Mouse (Mus musculus): ENCODE results near the gene Pten. TPM values are rescaled to one million over a fixed set of nuclear protein-coding genes. Genes with fewer than 3 reads are reported as not detected.
"Not testable (repeated sequence)": the region's sequence is repeated elsewhere in the genome, so short reads cannot be mapped to it uniquely, and the experiment has no call there.

Pten gene
- total and polyA plus RNA-seq, 2 experiments from 2014 or later = 12.3 to 122 TPM

- H3K4me3 ChIP-seq (ENCODE audit: low read depth, low read length) = peak overlapping the region; percentile 98
- DNase-seq (no peak), ATAC-seq (no peak)
- no peak for TF ChIP-seq CTCF (IDR thresholded peaks at IDR 0.05; ENCODE audit: low read depth)
- H3K4me1 ChIP-seq (ENCODE audit: insufficient read depth) = peaks cover 10% of the 10 kb centered on the region
- H3K27ac ChIP-seq (ENCODE audit: low read depth, low read length) = no peak overlapping the region
- no peaks in the 10 kb centered on the region for H3K27me3 ChIP-seq (ENCODE audit: insufficient read depth, low read length)
- peak overlapping the region; percentile 84 for H3K4me2 ChIP-seq (ENCODE audit: low read depth)
- H3K9ac ChIP-seq = peak overlapping the region; percentile 97
- no peaks in the 10 kb centered on the region for H3K9me3 ChIP-seq (ENCODE audit: low read length)
- H3K36me3 ChIP-seq (ENCODE audit: insufficient read depth) = no peaks in the 10 kb centered on the region
- under 1% methylated on average over 8 of the region's 8 CpGs for WGBS
These were observed 2.2 kb downstream of the Pten start for GRCm38 (mm10) chr19:32759357-32760024.

GRCm38 (mm10) chr19:32760499-32760898 is 3.2 kb downstream of the Pten start:
- peak; percentile 18 for DNase-seq
- peak overlapping the region; percentile 84 for H3K4me2 ChIP-seq (ENCODE audit: low read depth)
- no peak overlapping the region for H3K27ac ChIP-seq (ENCODE audit: low read depth, low read length)
- peak overlapping the region; percentile 30 for H3K4me3 ChIP-seq (ENCODE audit: low read depth, low read length)
- H3K9me3 ChIP-seq (ENCODE audit: low read length) = no peaks in the 10 kb centered on the region
- H3K4me1 ChIP-seq (ENCODE audit: insufficient read depth) = peaks cover 10% of the 10 kb centered on the region
- 22% methylated on average over 6 of the region's 6 CpGs for WGBS
- no peaks in the 10 kb centered on the region for H3K36me3 ChIP-seq (ENCODE audit: insufficient read depth)
- no peaks in the 10 kb centered on the region for H3K27me3 ChIP-seq (ENCODE audit: insufficient read depth, low read length)
- peak overlapping the region; percentile 0; the same call in 1 of the 2 replicates for H3K9ac ChIP-seq
- no peak for TF ChIP-seq CTCF (IDR thresholded peaks at IDR 0.05; ENCODE audit: low read depth)
- no peak for ATAC-seq

- WGBS = 59% methylated on average over 4 of the region's 4 CpGs
- H3K4me3 ChIP-seq (ENCODE audit: low read depth, low read length) = peak overlapping the region; percentile 26
- TF ChIP-seq CTCF (IDR thresholded peaks at IDR 0.05; ENCODE audit: low read depth) = no peak
These were observed 3.9 kb downstream of the Pten start for GRCm38 (mm10) chr19:32761162-32761561.

GRCm38 (mm10) chr19:32762493-32762892 is 5.2 kb downstream of the Pten start:
- Histone ChIP-seq H3K4me1 (ENCODE audit: insufficient read depth) (peaks cover 10% of the 10 kb centered on the region), H3K4me3 (ENCODE audit: low read depth, low read length) (no peak overlapping the region), H3K36me3 (ENCODE audit: insufficient read depth) (no peaks in the 10 kb centered on the region), H3K4me2 (ENCODE audit: low read depth) (peak overlapping the region; percentile 13; the same call in 1 of the 2 replicates), H3K27ac (ENCODE audit: low read depth, low read length) (no peak overlapping the region), H3K9me3 (ENCODE audit: low read length) (no peaks in the 10 kb centered on the region), H3K27me3 (ENCODE audit: insufficient read depth, low read length) (no peaks in the 10 kb centered on the region), H3K9ac (no peak overlapping the region)
- ATAC-seq = no peak
- no peak for DNase-seq
- no peak for TF ChIP-seq CTCF (IDR thresholded peaks at IDR 0.05; ENCODE audit: low read depth)
- 80% methylated on average over 4 of the region's 4 CpGs for WGBS

More at GRCm38 (mm10) chr19:32761162-32761561, 3.9 kb downstream of the Pten start:
- Histone ChIP-seq H3K4me2 (ENCODE audit: low read depth) (peak overlapping the region; percentile 84), H3K9ac (no peak overlapping the region), H3K36me3 (ENCODE audit: insufficient read depth) (no peaks in the 10 kb centered on the region), H3K27me3 (ENCODE audit: insufficient read depth, low read length) (no peaks in the 10 kb centered on the region), H3K27ac (ENCODE audit: low read depth, low read length) (no peak overlapping the region), H3K9me3 (ENCODE audit: low read length) (no peaks in the 10 kb centered on the region), H3K4me1 (ENCODE audit: insufficient read depth) (peaks cover 10% of the 10 kb centered on the region)
- DNase-seq (no peak), ATAC-seq (no peak)

- Histone ChIP-seq H3K27ac (ENCODE audit: low read depth, low read length) (no peak overlapping the region), H3K27me3 (ENCODE audit: insufficient read depth, low read length) (no peaks in the 10 kb centered on the region), H3K9me3 (ENCODE audit: low read length) (no peaks in the 10 kb centered on the region), H3K9ac (no peak overlapping the region), H3K4me2 (ENCODE audit: low read depth) (no peak overlapping the region), H3K36me3 (ENCODE audit: insufficient read depth) (no peaks in the 10 kb centered on the region), H3K4me1 (ENCODE audit: insufficient read depth) (no peaks in the 10 kb centered on the region), H3K4me3 (ENCODE audit: low read depth, low read length) (no peak overlapping the region)
- TF ChIP-seq CTCF (IDR thresholded peaks at IDR 0.05; ENCODE audit: low read depth) = no peak
- ATAC-seq (no peak), DNase-seq (no peak)
- WGBS = 30% methylated on average over 2 of the region's 2 CpGs
These were observed 21.1 kb downstream of the Pten start for GRCm38 (mm10) chr19:32778411-32778810.

GRCm38 (mm10) chr19:32779131-32779530 is 21.8 kb downstream of the Pten start:
- Histone ChIP-seq H3K4me1 (ENCODE audit: insufficient read depth) (no peaks in the 10 kb centered on the region), H3K27ac (ENCODE audit: low read depth, low read length) (no peak overlapping the region), H3K4me3 (ENCODE audit: low read depth, low read length) (no peak overlapping the region), H3K9ac (no peak overlapping the region), H3K36me3 (ENCODE audit: insufficient read depth) (no peaks in the 10 kb centered on the region), H3K27me3 (ENCODE audit: insufficient read depth, low read length) (no peaks in the 10 kb centered on the region), H3K9me3 (ENCODE audit: low read length) (no peaks in the 10 kb centered on the region), H3K4me2 (ENCODE audit: low read depth) (no peak overlapping the region)
- ATAC-seq (no peak), DNase-seq (no peak)
- WGBS = 80% methylated on average over 3 of the region's 3 CpGs
- TF ChIP-seq CTCF (IDR thresholded peaks at IDR 0.05; ENCODE audit: low read depth) = no peak

GRCm38 (mm10) chr19:32781305-32782071 is 24.2 kb downstream of the Pten start:
- Histone ChIP-seq H3K9me3 (ENCODE audit: low read length) (no peaks in the 10 kb centered on the region), H3K4me1 (ENCODE audit: insufficient read depth) (no peaks in the 10 kb centered on the region), H3K36me3 (ENCODE audit: insufficient read depth) (no peaks in the 10 kb centered on the region), H3K9ac (no peak overlapping the region), H3K27ac (ENCODE audit: low read depth, low read length) (no peak overlapping the region), H3K27me3 (ENCODE audit: insufficient read depth, low read length) (no peaks in the 10 kb centered on the region), H3K4me3 (ENCODE audit: low read depth, low read length) (no peak overlapping the region), H3K4me2 (ENCODE audit: low read depth) (no peak overlapping the region)
- WGBS = 92% methylated on average over 5 of the region's 5 CpGs
- no peak for DNase-seq
- ATAC-seq = no peak
- no peak for TF ChIP-seq CTCF (IDR thresholded peaks at IDR 0.05; ENCODE audit: low read depth)

GRCm38 (mm10) chr19:32787388-32787787 is 30.1 kb downstream of the Pten start:
- not testable (repeated sequence) for H3K9me3 ChIP-seq (ENCODE audit: low read length); H3K27ac ChIP-seq (ENCODE audit: low read depth, low read length); H3K36me3 ChIP-seq (ENCODE audit: insufficient read depth); ATAC-seq; H3K4me3 ChIP-seq (ENCODE audit: low read depth, low read length); H3K27me3 ChIP-seq (ENCODE audit: insufficient read depth, low read length); H3K9ac ChIP-seq; H3K4me1 ChIP-seq (ENCODE audit: insufficient read depth); H3K4me2 ChIP-seq (ENCODE audit: low read depth); DNase-seq
- 36% methylated on average over 4 of the region's 4 CpGs for WGBS

- WGBS = 89% methylated on average over 3 of the region's 3 CpGs
- not testable (repeated sequence) for H3K9ac ChIP-seq; H3K4me2 ChIP-seq (ENCODE audit: low read depth); H3K9me3 ChIP-seq (ENCODE audit: low read length); DNase-seq; H3K27ac ChIP-seq (ENCODE audit: low read depth, low read length); ATAC-seq; H3K4me3 ChIP-seq (ENCODE audit: low read depth, low read length); H3K27me3 ChIP-seq (ENCODE audit: insufficient read depth, low read length); H3K36me3 ChIP-seq (ENCODE audit: insufficient read depth); H3K4me1 ChIP-seq (ENCODE audit: insufficient read depth)
These were observed 30.7 kb downstream of the Pten start for GRCm38 (mm10) chr19:32788016-32788415.
